Mouse (Mus musculus) hindbrain, embryonic 11.5 days (tissue): ENCODE data around the gene Smad1. TPM values are rescaled to one million over a fixed set of nuclear protein-coding genes. Genes with fewer than 3 reads are reported as not detected.

Source experiments
- ATAC-seq: fragments of 200-750 bp; cut with Nextera tagmentation; 2 replicates; pipeline ENCODE4 v1.8.0; 2017; ENCODE audit warnings: mild to moderate bottlenecking, moderate TSS enrichment, moderate library complexity; ENCODE audit not compliant: low FRiP score
- DNase-seq: peaks from one replicate; pipeline ENCODE4 v3.0.0-alpha.2; 2015; ENCODE audit warnings: low spot score
- H3K27ac ChIP-seq: fragments of 300-500 bp; sonication (generic); 2 replicates; pipeline ENCODE4 v1.5.1; 2014; ENCODE audit warnings: mild to moderate bottlenecking, low read depth, low read length
- H3K27me3 ChIP-seq: fragments of 300-500 bp; sonication (generic); 2 replicates; pipeline ENCODE4 v1.6.1; 2014; ENCODE audit warnings: mild to moderate bottlenecking, low read length, moderate library complexity, mixed read lengths; ENCODE audit not compliant: control insufficient read depth, insufficient read depth
- H3K36me3 ChIP-seq: fragments of 300-500 bp; sonication (generic); 2 replicates; pipeline ENCODE4 v1.6.1; 2014; ENCODE audit warnings: mild to moderate bottlenecking, low read length, moderate library complexity, mixed read lengths; ENCODE audit not compliant: control insufficient read depth, insufficient read depth
- H3K4me1 ChIP-seq: fragments of 300-500 bp; sonication (generic); replicated peaks from 2 replicates; pipeline ENCODE4 v1.6.1; 2014; ENCODE audit warnings: low read length, mixed read lengths; ENCODE audit not compliant: control insufficient read depth, insufficient read depth
- H3K4me2 ChIP-seq: fragments of 300-500 bp; sonication (generic); replicated peaks from 2 replicates; pipeline ENCODE4 v1.6.1; 2014; ENCODE audit warnings: mild to moderate bottlenecking, low read depth, low read length
- H3K4me3 ChIP-seq: fragments of 300-500 bp; sonication (generic); 2 replicates; pipeline ENCODE4 v1.5.1; 2014; ENCODE audit warnings: low read depth, low read length
- H3K9ac ChIP-seq: fragments of 300-500 bp; sonication (generic); 2 replicates; pipeline ENCODE4 v1.6.1; 2014; ENCODE audit warnings: low read depth, low read length
- H3K9me3 ChIP-seq: fragments of 300-500 bp; sonication (generic); 2 replicates; pipeline ENCODE4 v1.6.1; 2016; ENCODE audit warnings: low read length; ENCODE audit not compliant: control insufficient read depth
- WGBS: fragments of 180-500 bp; shearing (Covaris S2); extraction: QIAGEN DNeasy Blood & Tissue Kit; methylation state at CpG from one replicate; pipeline ENCODE4 v1.1.7; 2014; 5-methylcytosine and 5-hydroxymethylcytosine counted together
- polyA plus RNA-seq: library from polyadenylated mRNA; unstranded; fragments of >200 nt; fragmentation: Nextera tagmentation; extraction: Ambion mirVana; gene quantifications from 2 replicates; pipeline ENCODE4 v1.2.1, GENCODE M21; 2014

The Smad1 gene
- polyA plus RNA-seq, 1 experiment from 2014 or later = 62.6 TPM

- Histone ChIP-seq H3K9me3 (no peaks in the 10 kb centered on the region), H3K4me2 (no peak overlapping the region), H3K4me1 (no peaks in the 10 kb centered on the region), H3K9ac (no peak overlapping the region), H3K27ac (no peak overlapping the region), H3K36me3 (no peaks in the 10 kb centered on the region), H3K27me3 (no peaks in the 10 kb centered on the region), H3K4me3 (no peak overlapping the region)
- DNase-seq (no peak), ATAC-seq (no peak)
- 76% methylated on average over 7 of the region's 7 CpGs for WGBS
These were observed 76.2 kb downstream of the Smad1 start for GRCm38 (mm10) chr8:79323121-79323520.

GRCm38 (mm10) chr8:79310801-79311200 lies 88.5 kb downstream of the Smad1 start:
- Histone ChIP-seq H3K4me3 (no peak overlapping the region), H3K9me3 (no peaks in the 10 kb centered on the region), H3K27ac (no peak overlapping the region), H3K36me3 (no peaks in the 10 kb centered on the region), H3K27me3 (no peaks in the 10 kb centered on the region), H3K4me1 (no peaks in the 10 kb centered on the region), H3K9ac (no peak overlapping the region), H3K4me2 (no peak overlapping the region)
- 60% methylated on average over 2 of the region's 2 CpGs for WGBS
- ATAC-seq (no peak), DNase-seq (no peak)

- H3K4me1 ChIP-seq = no peaks in the 10 kb centered on the region
- WGBS = 72% methylated on average over 5 of the region's 5 CpGs
- H3K9ac ChIP-seq = no peak overlapping the region
- H3K36me3 ChIP-seq = no peaks in the 10 kb centered on the region
- no peak overlapping the region for H3K4me2 ChIP-seq
- no peaks in the 10 kb centered on the region for H3K27me3 ChIP-seq
- no peaks in the 10 kb centered on the region for H3K9me3 ChIP-seq
- H3K4me3 ChIP-seq = no peak overlapping the region
- H3K27ac ChIP-seq = no peak overlapping the region
- ATAC-seq = no peak
- no peak for DNase-seq
These were observed 93.4 kb downstream of the Smad1 start for GRCm38 (mm10) chr8:79305941-79306340.

GRCm38 (mm10) chr8:79301548-79301947 lies 97.8 kb downstream of the Smad1 start:
- H3K27ac ChIP-seq = no peak overlapping the region
- H3K4me2 ChIP-seq = no peak overlapping the region
- no peak for DNase-seq
- WGBS = 76% methylated on average over 3 of the region's 3 CpGs
- no peaks in the 10 kb centered on the region for H3K27me3 ChIP-seq
- H3K9me3 ChIP-seq = no peaks in the 10 kb centered on the region
- no peaks in the 10 kb centered on the region for H3K36me3 ChIP-seq
- no peak overlapping the region for H3K9ac ChIP-seq
- no peak for ATAC-seq
- no peaks in the 10 kb centered on the region for H3K4me1 ChIP-seq
- no peak overlapping the region for H3K4me3 ChIP-seq

- Histone ChIP-seq H3K4me2 (no peak overlapping the region), H3K36me3 (no peaks in the 10 kb centered on the region), H3K27me3 (no peaks in the 10 kb centered on the region), H3K27ac (no peak overlapping the region), H3K4me3 (no peak overlapping the region), H3K4me1 (no peaks in the 10 kb centered on the region), H3K9ac (no peak overlapping the region), H3K9me3 (no peaks in the 10 kb centered on the region)
- 86% methylated on average over 5 of the region's 5 CpGs for WGBS
- ATAC-seq (no peak), DNase-seq (no peak)
These were observed 99.6 kb downstream of the Smad1 start for GRCm38 (mm10) chr8:79299704-79300103.

- H3K27me3 ChIP-seq = no peaks in the 10 kb centered on the region
- DNase-seq = peak; percentile 69
- no peak overlapping the region for H3K9ac ChIP-seq
- no peaks in the 10 kb centered on the region for H3K36me3 ChIP-seq
- no peak for ATAC-seq
- H3K4me2 ChIP-seq = no peak overlapping the region
- peaks cover 2% of the 10 kb centered on the region; the same call in 1 of the 2 replicates for H3K4me1 ChIP-seq
- 46% methylated on average over 3 of the region's 3 CpGs for WGBS
- no peak overlapping the region for H3K4me3 ChIP-seq
- no peak overlapping the region for H3K27ac ChIP-seq
- no peaks in the 10 kb centered on the region for H3K9me3 ChIP-seq
These were observed 101.6 kb downstream of the Smad1 start for GRCm38 (mm10) chr8:79297763-79298162.

- no peak; the same call in 1 of the 2 replicates for ATAC-seq
These were observed 103.8 kb downstream of the Smad1 start for GRCm38 (mm10) chr8:79295276-79296105.

GRCm38 (mm10) chr8:79294610-79295275 lies 104.6 kb downstream of the Smad1 start, which contains the start of gene Mmaa:
Gene Mmaa, minus strand, starts transcription at chr8:79294937.
- Histone ChIP-seq H3K27ac (peak within 1 kb of the TSS; percentile 95), H3K4me1 (peaks cover 2% of the 10 kb centered on the region; the same call in 1 of the 2 replicates), H3K9ac (peak within 1 kb of the TSS; percentile 82), H3K36me3 (no peaks in the 10 kb centered on the region), H3K9me3 (no peaks in the 10 kb centered on the region), H3K27me3 (no peaks in the 10 kb centered on the region), H3K4me3 (peak within 1 kb of the TSS; percentile 73), H3K4me2 (peak within 1 kb of the TSS; percentile 76)
- under 1% methylated on average over 50 of the region's 74 CpGs for WGBS
- ATAC-seq = peak; percentile 98
- peak; percentile 99 for DNase-seq

More at GRCm38 (mm10) chr8:79295276-79296105, 103.8 kb downstream of the Smad1 start:
- no peaks in the 10 kb centered on the region for H3K9me3 ChIP-seq
- no peaks in the 10 kb centered on the region for H3K36me3 ChIP-seq
- DNase-seq = peak; percentile 9
- 17% methylated on average over 18 of the region's 18 CpGs for WGBS
- H3K9ac ChIP-seq = peak overlapping the region; percentile 82
- H3K4me2 ChIP-seq = peak overlapping the region; percentile 76
- H3K27me3 ChIP-seq = no peaks in the 10 kb centered on the region
- peaks cover 2% of the 10 kb centered on the region; the same call in 1 of the 2 replicates for H3K4me1 ChIP-seq
- H3K27ac ChIP-seq = peak overlapping the region; percentile 95
- peak overlapping the region; percentile 73 for H3K4me3 ChIP-seq
